Mouse (Mus musculus): ENCODE data around the gene Otud3. TPM values are rescaled to one million over a fixed set of nuclear protein-coding genes. Genes with fewer than 3 reads are reported as not detected.

Otud3 gene
- polyA plus RNA-seq, 1 experiment from 2014 or later = 2.9 TPM

Other genes starting within 250 kb of the Otud3 start
- 0.19 and 0.33 TPM in 2 replicates for gene Pla2g2c, start 189.2 kb downstream of the Otud3 start, polyA plus RNA-seq (2015; fragmentation: Nextera tagmentation; extraction: Ambion mirVana)
- 0.57 and 0.84 TPM in 2 replicates for gene Ubxn10, start 176.8 kb downstream of the Otud3 start, polyA plus RNA-seq (2015; fragmentation: Nextera tagmentation; extraction: Ambion mirVana)
- 0.74 and 1.0 TPM in 2 replicates for gene Pla2g2f, start 156.3 kb downstream of the Otud3 start, polyA plus RNA-seq (2015; fragmentation: Nextera tagmentation; extraction: Ambion mirVana)
- gene Pla2g2d, start 138.2 kb downstream of the Otud3 start, polyA plus RNA-seq (2015; fragmentation: Nextera tagmentation; extraction: Ambion mirVana) = 0.13 and 0.14 TPM in 2 replicates
- 0.14 and 0.24 TPM in 2 replicates for gene Pla2g5, start 50.5 kb downstream of the Otud3 start, polyA plus RNA-seq (2015; fragmentation: Nextera tagmentation; extraction: Ambion mirVana)
- not detected in 2 replicates for gene Gm13030, start 40.0 kb downstream of the Otud3 start, polyA plus RNA-seq (2015; fragmentation: Nextera tagmentation; extraction: Ambion mirVana)
- gene Pla2g2e, start 36.0 kb downstream of the Otud3 start, polyA plus RNA-seq (2015; fragmentation: Nextera tagmentation; extraction: Ambion mirVana) = not detected in 2 replicates
- 0.27 and 0.45 TPM in 2 replicates for gene Rnf186, start 53.2 kb upstream of the Otud3 start, polyA plus RNA-seq (2015; fragmentation: Nextera tagmentation; extraction: Ambion mirVana)
- gene Tmco4, start 58.9 kb upstream of the Otud3 start, polyA plus RNA-seq (2015; fragmentation: Nextera tagmentation; extraction: Ambion mirVana) = 3.4 and 3.7 TPM in 2 replicates
- 0.27 and 0.34 TPM in 2 replicates for gene Htr6, start 161.6 kb upstream of the Otud3 start, polyA plus RNA-seq (2015; fragmentation: Nextera tagmentation; extraction: Ambion mirVana)
- gene Nbl1, start 179.0 kb upstream of the Otud3 start, polyA plus RNA-seq (2015; fragmentation: Nextera tagmentation; extraction: Ambion mirVana) = 140 and 143 TPM in 2 replicates
- gene Minos1, start 217.2 kb upstream of the Otud3 start, polyA plus RNA-seq (2015; fragmentation: Nextera tagmentation; extraction: Ambion mirVana) = 441 and 454 TPM in 2 replicates